Mouse (Mus musculus) monocyte, adult 5-6 weeks (primary cell): ENCODE results near the gene Dek. TPM values are rescaled to one million over a fixed set of nuclear protein-coding genes. Genes with fewer than 3 reads are reported as not detected.

Experiments
- ATAC-seq: fragments of 153-309, 156-312 bp; replicated peaks from 2 replicates; pipeline ENCODE4 v1.8.0; 2017; ENCODE audit warnings: mild to moderate bottlenecking; ENCODE audit not compliant: low TSS enrichment, insufficient number of reproducible peaks, severe bottlenecking, poor library complexity, low FRiP score
- total RNA-seq: library from RNA; stranded (forward); fragments of 200-1000, 200-491, 200-594 nt; gene quantifications from 3 replicates; pipeline ENCODE4 v1.2.3, GENCODE M21; 2017

Gene Dek
- total RNA-seq, 1 experiment from 2014 or later: 364 TPM

DNA sequence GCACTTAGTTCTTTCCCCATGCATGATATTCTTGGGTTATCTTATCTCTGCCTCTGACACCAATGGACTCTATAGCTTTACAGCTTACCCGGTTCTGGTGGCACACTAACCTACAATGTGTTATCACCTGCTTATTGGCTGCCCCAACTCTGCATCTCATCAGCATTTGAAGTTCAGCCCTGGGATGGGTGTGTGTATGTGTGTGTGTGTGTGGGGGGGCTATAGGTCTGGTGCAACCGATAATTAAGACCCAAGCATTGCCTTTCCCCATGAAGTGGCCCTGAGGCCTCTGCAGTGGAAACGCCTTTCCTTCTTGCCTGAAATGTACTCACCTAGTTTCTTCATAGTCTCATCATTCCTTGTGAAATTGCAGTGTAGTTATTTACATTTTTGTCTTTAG, 10.0 kb upstream of the Dek start:
- no peak for ATAC-seq

GRCm38 (mm10) chr13:47112924-47113323, 6.9 kb upstream of the Dek start:
- ATAC-seq: no peak

- no peak for ATAC-seq
These were observed 6.1 kb upstream of the Dek start for GRCm38 (mm10) chr13:47112056-47112455.

DNA sequence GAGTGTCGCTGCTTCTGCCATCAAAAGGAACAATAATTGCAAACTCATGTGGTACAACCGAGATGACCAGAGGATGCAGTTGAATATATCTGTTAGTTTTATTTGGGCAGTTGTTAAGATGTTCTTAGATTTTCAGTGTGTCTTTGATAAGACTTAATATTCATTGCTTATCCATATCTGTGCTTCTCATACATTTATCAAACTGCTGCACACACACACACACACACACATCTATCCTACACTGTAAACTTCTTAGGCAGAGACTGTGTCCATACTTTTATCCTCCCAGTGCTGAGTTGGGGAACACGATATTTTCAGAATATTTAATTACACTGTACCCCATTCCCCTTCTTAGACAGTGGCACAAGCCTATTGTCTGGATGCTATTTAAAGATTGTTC, 5.2 kb upstream of the Dek start:
- no peak for ATAC-seq

DNA sequence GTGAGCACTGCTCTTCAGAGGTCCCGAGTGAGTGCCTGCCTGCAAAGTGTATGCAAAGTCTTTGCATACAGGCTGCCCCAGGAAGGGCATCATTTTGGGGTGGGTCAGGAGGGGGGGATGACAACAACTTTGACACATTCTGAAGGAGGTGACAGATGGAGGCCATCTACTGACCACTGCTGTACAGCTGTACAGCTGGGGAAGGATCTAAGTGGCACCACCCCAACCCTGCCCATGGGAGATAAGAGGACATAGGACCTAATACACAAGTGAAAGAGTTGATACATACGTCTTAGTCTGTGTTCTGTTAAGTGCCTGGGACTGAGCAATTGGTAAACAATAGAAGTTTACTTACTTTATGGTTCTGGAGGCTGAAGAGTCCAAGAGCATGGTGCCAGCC, 3.2 kb upstream of the Dek start:
- ATAC-seq: no peak

DNA sequence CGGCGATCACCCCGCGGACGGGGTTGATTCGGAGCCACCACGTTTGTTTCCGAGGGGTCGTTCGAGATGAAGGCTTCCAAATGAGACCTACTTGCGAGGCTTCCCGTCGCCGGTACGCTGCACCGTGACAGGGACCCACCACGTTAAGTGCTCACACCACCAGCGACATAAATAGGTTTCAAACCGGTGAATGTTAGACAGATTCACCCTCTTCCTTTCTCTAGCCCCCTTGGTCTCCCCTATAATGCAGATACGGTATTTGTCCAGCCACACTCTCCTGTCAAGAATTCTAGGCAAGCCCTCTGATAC, 533 bp upstream of the Dek start:
- ATAC-seq: no peak

DNA sequence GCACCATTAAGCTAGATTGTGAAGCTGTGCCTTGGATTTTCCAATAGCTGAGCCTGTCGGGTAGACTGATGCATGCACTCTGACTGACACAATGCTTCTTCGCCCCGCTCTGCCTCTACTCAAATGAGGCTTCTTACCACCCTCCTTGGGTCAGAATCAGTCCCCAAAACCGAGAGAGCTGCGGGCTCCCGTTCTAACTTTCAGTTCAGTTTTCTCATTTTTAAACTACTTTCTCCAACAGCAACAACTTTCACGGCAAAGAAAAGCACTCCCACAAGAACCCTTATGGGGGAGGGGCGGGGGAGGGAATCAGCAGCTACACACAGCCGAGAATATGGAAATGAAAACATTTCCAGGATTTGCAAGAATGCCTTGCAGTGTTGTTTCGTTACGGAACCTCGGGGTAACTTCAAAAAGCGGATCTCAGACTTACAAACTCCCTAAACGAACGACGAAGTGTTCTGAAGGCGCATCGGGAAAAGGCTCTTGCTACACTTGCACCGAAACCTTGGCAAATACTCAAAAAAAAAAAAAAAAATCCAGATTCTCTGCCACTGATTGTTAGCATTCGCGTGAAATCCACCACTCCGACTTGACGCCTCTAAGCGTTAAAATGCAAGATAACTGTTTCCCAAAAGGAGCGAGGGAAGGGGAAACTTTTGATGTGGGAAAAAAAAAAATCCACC, 1.0 kb downstream of the Dek start:
- 0 out of 2 replicates have a peak, but pooled peaks have one; percentile 18 for ATAC-seq

GRCm38 (mm10) chr13:47104146-47104545, 1.9 kb downstream of the Dek start:
- ATAC-seq: no peak

DNA sequence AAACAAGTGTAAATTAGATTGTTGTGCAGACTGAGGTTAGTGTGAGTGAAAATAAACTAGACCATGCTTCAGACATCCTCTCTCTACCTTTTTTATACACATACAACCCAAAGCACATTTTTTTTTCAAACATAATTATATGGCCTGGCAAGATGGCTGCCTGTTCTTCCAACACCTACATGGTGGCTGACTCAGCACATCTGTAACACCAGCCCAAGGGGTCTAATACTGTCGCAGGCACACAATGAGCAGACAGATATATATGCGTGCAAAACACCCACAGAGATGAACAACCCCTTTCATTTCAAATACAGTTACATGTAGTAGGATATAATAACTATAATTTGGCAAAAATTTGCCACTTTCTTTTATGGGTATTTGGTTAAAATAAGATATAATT, 5.4 kb downstream of the Dek start:
- no peak for ATAC-seq

- ATAC-seq: no peak
These were observed 6.7 kb downstream of the Dek start for GRCm38 (mm10) chr13:47099265-47099664.

DNA sequence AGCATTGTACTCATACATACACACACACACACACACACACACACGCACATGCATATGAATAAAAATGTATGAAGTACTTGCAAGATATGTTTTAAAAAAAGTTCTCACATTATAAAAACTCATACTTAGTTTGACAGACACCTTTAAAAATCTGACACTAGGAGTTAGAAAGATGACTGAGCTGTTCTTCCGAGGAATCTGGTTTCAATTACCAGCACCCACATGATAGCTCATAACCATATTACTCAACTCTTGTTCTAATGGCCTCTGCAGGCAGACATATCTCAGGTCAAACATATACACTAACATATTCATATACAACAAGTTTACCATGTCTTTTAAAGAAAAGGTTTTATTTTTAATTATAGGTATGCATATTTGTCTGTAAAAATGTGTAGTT, 9.4 kb downstream of the Dek start:
- ATAC-seq: no peak

- ATAC-seq: no peak
These were observed 12.2 kb downstream of the Dek start for GRCm38 (mm10) chr13:47093791-47094190.

DNA sequence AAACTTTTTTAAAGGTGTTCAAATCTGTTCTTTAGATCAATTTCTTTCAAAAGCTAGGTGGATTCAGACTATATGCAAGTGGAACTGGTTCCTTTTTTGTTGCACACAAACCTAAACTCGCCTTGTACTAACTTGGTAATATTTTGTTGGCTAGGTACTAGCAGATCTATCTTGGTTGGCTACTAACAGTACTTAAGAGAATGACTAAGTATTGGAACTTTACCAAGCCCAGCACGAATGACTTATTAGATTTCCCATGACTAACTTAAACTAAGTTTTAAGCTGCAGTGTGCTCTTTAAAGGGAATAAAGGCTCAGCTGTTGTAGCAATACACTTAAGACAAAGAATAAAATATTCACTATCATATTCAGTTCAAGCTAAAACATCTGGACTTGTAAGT, 16.7 kb downstream of the Dek start:
- ATAC-seq: no peak

DNA sequence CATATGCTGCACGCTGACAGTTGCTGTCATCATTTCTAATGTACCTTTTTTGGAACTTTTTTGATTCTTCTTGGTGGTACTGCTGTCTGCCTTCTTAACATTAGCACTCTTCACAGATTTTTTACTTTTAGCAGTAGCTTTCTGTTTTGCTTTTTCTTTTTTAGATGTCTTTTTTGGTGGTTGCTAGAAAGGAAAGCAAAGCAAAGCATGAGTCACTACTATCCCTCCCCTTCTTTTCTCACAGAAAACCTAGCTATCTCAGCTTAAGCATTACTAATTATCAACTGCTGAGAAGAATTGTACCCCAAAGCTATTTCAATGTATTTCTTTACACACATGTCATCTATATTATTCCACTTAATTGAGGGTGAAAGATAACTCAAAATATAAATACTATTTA, 17.6 kb downstream of the Dek start:
- no peak for ATAC-seq

GRCm38 (mm10) chr13:47080905-47081505, 25.0 kb downstream of the Dek start:
- ATAC-seq: no peak

DNA sequence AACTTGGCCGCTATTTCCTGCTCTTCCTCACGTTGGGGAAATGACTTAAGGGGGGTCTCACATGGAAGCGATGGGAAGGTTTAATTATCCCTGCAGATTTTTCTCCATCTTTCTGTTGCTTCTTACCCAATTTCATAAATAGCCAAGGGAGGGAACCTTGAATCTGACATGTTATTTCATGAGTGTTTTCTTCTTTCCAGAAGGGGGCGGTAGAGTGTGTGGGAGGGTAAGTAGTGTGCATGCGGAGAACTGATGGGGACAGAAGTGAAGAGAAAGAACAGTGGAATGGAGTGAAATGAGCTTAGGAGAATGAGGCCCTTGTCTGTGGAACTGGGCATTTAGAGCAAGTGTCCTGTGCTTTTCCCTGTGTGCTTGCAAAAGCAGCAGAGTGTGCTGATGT, 27.2 kb downstream of the Dek start:
- no peak for ATAC-seq

GRCm38 (mm10) chr13:47077367-47077766, 28.6 kb downstream of the Dek start:
- ATAC-seq: no peak

- ATAC-seq: no peak
These were observed 29.8 kb downstream of the Dek start for GRCm38 (mm10) chr13:47076156-47076555.

GRCm38 (mm10) chr13:47072484-47072883, 33.5 kb downstream of the Dek start:
- no peak for ATAC-seq

- ATAC-seq: no peak
These were observed 34.1 kb downstream of the Dek start for GRCm38 (mm10) chr13:47071871-47072270.
